Mouse (Mus musculus): ENCODE measurements at regions not wholly inside any gene's neighbourhood (a gene's known extent, or its start where the extent isn't known, plus 50 kb on each side); places are given as distances from the start of the nearest gene placed in this dataset.

DNA sequence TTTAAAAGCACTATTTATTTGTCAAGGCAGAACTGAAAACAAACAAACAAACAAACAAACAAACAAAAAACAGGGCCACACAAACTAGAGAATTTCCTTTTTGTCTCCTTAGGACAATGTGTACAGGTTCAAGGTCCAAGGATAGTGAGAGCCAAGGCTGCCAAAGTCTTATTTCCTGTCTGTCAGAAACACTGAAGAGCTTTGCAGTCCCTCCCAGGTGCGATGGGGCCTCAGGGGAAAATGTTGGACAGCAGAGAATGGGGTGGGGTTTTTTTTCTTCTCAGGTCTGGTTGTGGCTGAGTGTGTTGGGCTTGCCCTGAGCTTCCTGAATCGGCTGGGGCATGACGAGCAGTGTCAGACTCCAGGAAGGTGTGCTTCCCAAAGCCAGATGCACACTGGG, 53.1 kb upstream of the Wscd2 start:
- H3K27ac ChIP-seq (ENCODE audit: low read depth), result no peak overlapping the region
- no peaks in the 10 kb centered on the region for H3K9me3 ChIP-seq (ENCODE audit: control insufficient read depth, low read length)
- DNase-seq (ENCODE audit: low spot score), result no peak
- no peaks in the 10 kb centered on the region for H3K27me3 ChIP-seq (replicated peaks; ENCODE audit: control insufficient read depth, insufficient read depth, low read length)
- H3K4me1 ChIP-seq (replicated peaks; ENCODE audit: control insufficient read depth, insufficient read depth, low read length), result no peaks in the 10 kb centered on the region
- 39% methylated on average over 3 of the region's 3 CpGs for WGBS
- no peak overlapping the region for H3K9ac ChIP-seq (ENCODE audit: low read length)
- no peaks in the 10 kb centered on the region for H3K36me3 ChIP-seq (ENCODE audit: control insufficient read depth, insufficient read depth, low read length)
- no peak overlapping the region for H3K4me3 ChIP-seq (ENCODE audit: low read depth, low read length)
- no peak for ATAC-seq (replicated peaks; ENCODE audit: low FRiP score, low TSS enrichment, low read depth)
- H3K4me2 ChIP-seq (ENCODE audit: low read length), result no peak overlapping the region
